Mouse (Mus musculus): Measurements from ENCODE around the gene Olfr1366. TPM values are rescaled to one million over a fixed set of nuclear protein-coding genes. Genes with fewer than 3 reads are reported as not detected.

Olfr1366 gene
- not detected for polyA plus RNA-seq (2014; fragmentation: Illumina TruSeq; extraction: RNeasy Lipid Tissue Mini Kit (QIAGEN cat#74804); ENCODE audit: insufficient read depth, low read depth, low replicate concordance)

DNA sequence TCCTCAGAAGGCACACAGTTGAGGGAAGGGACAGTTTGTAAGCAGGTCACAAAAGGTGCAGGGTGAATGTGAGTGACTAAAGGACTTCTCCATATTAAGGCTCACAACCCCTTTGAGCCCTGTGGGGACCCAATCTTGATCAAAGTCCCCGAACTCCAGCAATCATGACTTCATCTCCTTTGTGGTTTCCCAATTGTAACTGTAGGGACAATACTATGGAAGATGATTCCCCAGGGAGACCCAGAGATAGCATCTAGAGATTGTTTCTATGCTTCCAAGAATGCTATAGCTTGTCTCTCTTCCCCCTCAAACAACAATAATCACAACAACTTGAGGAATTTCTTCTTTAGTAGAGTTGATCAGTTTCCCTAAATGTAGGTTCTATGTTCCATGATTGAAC is at the start of gene Olfr1366:
Olfr1366 (minus strand) TSS at position 101 of the 400 bp plus-strand sequence.

DNA sequence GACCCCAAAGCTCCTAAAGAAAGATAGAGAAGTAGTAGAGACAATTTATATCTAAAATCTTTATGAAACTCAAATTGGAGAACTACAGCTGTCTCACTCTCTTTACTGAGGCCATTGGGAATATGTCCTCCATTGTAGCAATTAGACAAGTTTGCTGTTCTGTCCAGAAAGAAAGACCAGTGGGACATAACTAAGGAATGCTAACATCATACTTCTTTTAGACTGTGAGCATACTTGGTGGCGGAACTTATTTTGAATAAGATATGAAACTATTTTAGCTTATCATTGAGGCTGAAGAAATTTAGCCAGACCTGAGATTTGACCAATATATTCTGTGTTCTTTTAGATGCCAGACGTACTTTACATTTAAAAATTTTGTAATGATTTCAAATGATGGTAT is 39.1 kb upstream of the Olfr1366 start, which contains the start of gene Olfr1364:
Olfr1364 (minus strand) TSS at position 101 of the 400 bp plus-strand sequence.

DNA sequence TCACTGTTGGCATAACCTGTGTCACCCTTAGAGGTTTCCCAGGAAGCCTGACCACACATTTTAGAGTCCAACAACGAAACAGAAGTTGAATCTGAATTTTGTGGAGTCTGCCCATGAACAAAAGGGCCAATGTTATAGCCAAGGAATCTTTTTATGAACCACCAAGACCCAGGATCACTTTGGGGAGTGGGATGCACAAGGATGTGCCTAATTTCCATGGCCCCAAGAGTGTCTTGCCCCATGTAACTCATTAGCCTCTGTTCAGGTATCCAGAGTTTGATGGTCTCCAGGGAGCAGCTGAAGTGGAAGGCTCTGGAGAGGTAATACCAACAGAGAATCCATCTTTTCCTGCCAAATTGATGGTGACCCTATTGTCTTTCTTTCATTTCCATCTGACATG is 17.2 kb upstream of the Olfr1366 start, which contains the start of gene Olfr1535:
Olfr1535 (minus strand) TSS at position 101 of the 400 bp plus-strand sequence.

GRCm38 (mm10) chr13:21530781-21531201 is 11.8 kb downstream of the Olfr1366 start, which contains the start of gene Zkscan8:
Zkscan8 (minus strand) TSS chr13:21531120.

DNA sequence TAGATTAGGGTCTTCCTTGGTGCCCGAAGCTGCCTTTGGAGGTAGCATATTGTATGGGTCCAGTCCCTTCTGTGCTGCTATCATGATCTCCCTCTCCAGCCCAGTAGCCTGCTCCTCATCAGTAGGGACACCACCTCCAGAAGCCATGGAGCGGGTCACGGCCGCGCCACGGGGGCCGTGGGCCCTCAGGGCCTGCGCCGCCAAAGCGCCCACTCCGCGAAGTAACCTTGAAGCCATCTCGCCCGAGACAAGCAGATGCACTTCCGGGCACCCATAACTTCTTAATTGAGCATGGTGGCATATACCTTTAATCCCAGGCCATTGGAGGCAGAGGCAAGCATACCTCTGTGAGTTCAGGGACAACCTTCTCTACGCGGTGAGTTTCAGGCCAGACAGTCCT is 41.4 kb downstream of the Olfr1366 start, which contains the start of gene Gm11273:
Gm11273 (minus strand) TSS at position 237 of the 400 bp plus-strand sequence.

GRCm38 (mm10) chr13:21495080-21495479 is 47.5 kb downstream of the Olfr1366 start, which contains the start of gene AK157302:
AK157302 (plus strand) TSS chr13:21495223.

Other genes starting within 250 kb of the Olfr1366 start
- not detected for gene Gpx6, start 230.7 kb downstream of the Olfr1366 start, polyA plus RNA-seq (2014; fragmentation: Illumina TruSeq; extraction: RNeasy Lipid Tissue Mini Kit (QIAGEN cat#74804); ENCODE audit: insufficient read depth, low read depth, low replicate concordance)
- not detected for gene Olfr1367, start 195.9 kb downstream of the Olfr1366 start, polyA plus RNA-seq (2014; fragmentation: Illumina TruSeq; extraction: RNeasy Lipid Tissue Mini Kit (QIAGEN cat#74804); ENCODE audit: insufficient read depth, low read depth, low replicate concordance)
- gene Zscan12, start 180.0 kb downstream of the Olfr1366 start, polyA plus RNA-seq (2014; fragmentation: Illumina TruSeq; extraction: RNeasy Lipid Tissue Mini Kit (QIAGEN cat#74804); ENCODE audit: insufficient read depth, low read depth, low replicate concordance) = 4.6 TPM
- 20.6 TPM for gene Zkscan3, start 140.1 kb downstream of the Olfr1366 start, polyA plus RNA-seq (2014; fragmentation: Illumina TruSeq; extraction: RNeasy Lipid Tissue Mini Kit (QIAGEN cat#74804); ENCODE audit: insufficient read depth, low read depth, low replicate concordance)
- gene Pgbd1, start 101.8 kb downstream of the Olfr1366 start, polyA plus RNA-seq (2014; fragmentation: Illumina TruSeq; extraction: RNeasy Lipid Tissue Mini Kit (QIAGEN cat#74804); ENCODE audit: insufficient read depth, low read depth, low replicate concordance) = 1.1 TPM
- gene Zscan26, start 89.1 kb downstream of the Olfr1366 start, polyA plus RNA-seq (2014; fragmentation: Illumina TruSeq; extraction: RNeasy Lipid Tissue Mini Kit (QIAGEN cat#74804); ENCODE audit: insufficient read depth, low read depth, low replicate concordance) = 19.4 TPM
- gene Nkapl, start 74.3 kb downstream of the Olfr1366 start, polyA plus RNA-seq (2014; fragmentation: Illumina TruSeq; extraction: RNeasy Lipid Tissue Mini Kit (QIAGEN cat#74804); ENCODE audit: insufficient read depth, low read depth, low replicate concordance) = 0.95 TPM
- gene Zkscan4, start 63.9 kb downstream of the Olfr1366 start, polyA plus RNA-seq (2014; fragmentation: Illumina TruSeq; extraction: RNeasy Lipid Tissue Mini Kit (QIAGEN cat#74804); ENCODE audit: insufficient read depth, low read depth, low replicate concordance) = 2.1 TPM
- gene Gm10065, start 63.4 kb downstream of the Olfr1366 start, polyA plus RNA-seq (2014; fragmentation: Illumina TruSeq; extraction: RNeasy Lipid Tissue Mini Kit (QIAGEN cat#74804); ENCODE audit: insufficient read depth, low read depth, low replicate concordance) = not detected
- 0.23 TPM for gene AK157302, start 47.6 kb downstream of the Olfr1366 start, polyA plus RNA-seq (2014; fragmentation: Illumina TruSeq; extraction: RNeasy Lipid Tissue Mini Kit (QIAGEN cat#74804); ENCODE audit: insufficient read depth, low read depth, low replicate concordance)
- 1.6 TPM for gene Gm11273, start 41.4 kb downstream of the Olfr1366 start, polyA plus RNA-seq (2014; fragmentation: Illumina TruSeq; extraction: RNeasy Lipid Tissue Mini Kit (QIAGEN cat#74804); ENCODE audit: insufficient read depth, low read depth, low replicate concordance)
- gene Zkscan8, start 11.7 kb downstream of the Olfr1366 start, polyA plus RNA-seq (2014; fragmentation: Illumina TruSeq; extraction: RNeasy Lipid Tissue Mini Kit (QIAGEN cat#74804); ENCODE audit: insufficient read depth, low read depth, low replicate concordance) = 1.7 TPM
- not detected for gene Olfr1535, start 17.1 kb upstream of the Olfr1366 start, polyA plus RNA-seq (2014; fragmentation: Illumina TruSeq; extraction: RNeasy Lipid Tissue Mini Kit (QIAGEN cat#74804); ENCODE audit: insufficient read depth, low read depth, low replicate concordance)
- not detected for gene Olfr1364, start 39.0 kb upstream of the Olfr1366 start, polyA plus RNA-seq (2014; fragmentation: Illumina TruSeq; extraction: RNeasy Lipid Tissue Mini Kit (QIAGEN cat#74804); ENCODE audit: insufficient read depth, low read depth, low replicate concordance)
- gene Olfr1362, start 71.2 kb upstream of the Olfr1366 start, polyA plus RNA-seq (2014; fragmentation: Illumina TruSeq; extraction: RNeasy Lipid Tissue Mini Kit (QIAGEN cat#74804); ENCODE audit: insufficient read depth, low read depth, low replicate concordance) = not detected
- not detected for gene Olfr11, start 99.7 kb upstream of the Olfr1366 start, polyA plus RNA-seq (2014; fragmentation: Illumina TruSeq; extraction: RNeasy Lipid Tissue Mini Kit (QIAGEN cat#74804); ENCODE audit: insufficient read depth, low read depth, low replicate concordance)
- gene Olfr1361, start 120.6 kb upstream of the Olfr1366 start, polyA plus RNA-seq (2014; fragmentation: Illumina TruSeq; extraction: RNeasy Lipid Tissue Mini Kit (QIAGEN cat#74804); ENCODE audit: insufficient read depth, low read depth, low replicate concordance) = not detected
- gene Olfr1360, start 134.6 kb upstream of the Olfr1366 start, polyA plus RNA-seq (2014; fragmentation: Illumina TruSeq; extraction: RNeasy Lipid Tissue Mini Kit (QIAGEN cat#74804); ENCODE audit: insufficient read depth, low read depth, low replicate concordance) = not detected
- not detected for gene Olfr1359, start 155.3 kb upstream of the Olfr1366 start, polyA plus RNA-seq (2014; fragmentation: Illumina TruSeq; extraction: RNeasy Lipid Tissue Mini Kit (QIAGEN cat#74804); ENCODE audit: insufficient read depth, low read depth, low replicate concordance)
- not detected for gene Hist1h2bl, start 173.3 kb upstream of the Olfr1366 start, polyA plus RNA-seq (2014; fragmentation: Illumina TruSeq; extraction: RNeasy Lipid Tissue Mini Kit (QIAGEN cat#74804); ENCODE audit: insufficient read depth, low read depth, low replicate concordance)
- not detected for gene Hist1h2ai, start 173.6 kb upstream of the Olfr1366 start, polyA plus RNA-seq (2014; fragmentation: Illumina TruSeq; extraction: RNeasy Lipid Tissue Mini Kit (QIAGEN cat#74804); ENCODE audit: insufficient read depth, low read depth, low replicate concordance)
- gene Hist1h3h, start 174.9 kb upstream of the Olfr1366 start, polyA plus RNA-seq (2014; fragmentation: Illumina TruSeq; extraction: RNeasy Lipid Tissue Mini Kit (QIAGEN cat#74804); ENCODE audit: insufficient read depth, low read depth, low replicate concordance) = not detected
- not detected for gene Hist1h2bm, start 179.2 kb upstream of the Olfr1366 start, polyA plus RNA-seq (2014; fragmentation: Illumina TruSeq; extraction: RNeasy Lipid Tissue Mini Kit (QIAGEN cat#74804); ENCODE audit: insufficient read depth, low read depth, low replicate concordance)
- not detected for gene Hist1h4j, start 192.3 kb upstream of the Olfr1366 start, polyA plus RNA-seq (2014; fragmentation: Illumina TruSeq; extraction: RNeasy Lipid Tissue Mini Kit (QIAGEN cat#74804); ENCODE audit: insufficient read depth, low read depth, low replicate concordance)
- not detected for gene Hist1h4k, start 207.7 kb upstream of the Olfr1366 start, polyA plus RNA-seq (2014; fragmentation: Illumina TruSeq; extraction: RNeasy Lipid Tissue Mini Kit (QIAGEN cat#74804); ENCODE audit: insufficient read depth, low read depth, low replicate concordance)
- gene Hist1h2ak, start 211.0 kb upstream of the Olfr1366 start, polyA plus RNA-seq (2014; fragmentation: Illumina TruSeq; extraction: RNeasy Lipid Tissue Mini Kit (QIAGEN cat#74804); ENCODE audit: insufficient read depth, low read depth, low replicate concordance) = not detected
- not detected for gene Hist1h2bn, start 211.3 kb upstream of the Olfr1366 start, polyA plus RNA-seq (2014; fragmentation: Illumina TruSeq; extraction: RNeasy Lipid Tissue Mini Kit (QIAGEN cat#74804); ENCODE audit: insufficient read depth, low read depth, low replicate concordance)
- not detected for gene Hist1h1b, start 237.8 kb upstream of the Olfr1366 start, polyA plus RNA-seq (2014; fragmentation: Illumina TruSeq; extraction: RNeasy Lipid Tissue Mini Kit (QIAGEN cat#74804); ENCODE audit: insufficient read depth, low read depth, low replicate concordance)
- not detected for gene Hist1h3i, start 240.6 kb upstream of the Olfr1366 start, polyA plus RNA-seq (2014; fragmentation: Illumina TruSeq; extraction: RNeasy Lipid Tissue Mini Kit (QIAGEN cat#74804); ENCODE audit: insufficient read depth, low read depth, low replicate concordance)
- gene Hist1h2an, start 244.4 kb upstream of the Olfr1366 start, polyA plus RNA-seq (2014; fragmentation: Illumina TruSeq; extraction: RNeasy Lipid Tissue Mini Kit (QIAGEN cat#74804); ENCODE audit: insufficient read depth, low read depth, low replicate concordance) = not detected
- not detected for gene Hist1h2bp, start 244.7 kb upstream of the Olfr1366 start, polyA plus RNA-seq (2014; fragmentation: Illumina TruSeq; extraction: RNeasy Lipid Tissue Mini Kit (QIAGEN cat#74804); ENCODE audit: insufficient read depth, low read depth, low replicate concordance)